Mouse (Mus musculus): ENCODE measurements around the gene Hacl1.

Gene Hacl1

GRCm38 (mm10) chr14:31572561-31573175 lies 68.4 kb downstream of the Hacl1 start:
- no peak for DNase-seq

GRCm38 (mm10) chr14:31571419-31571818 lies 69.7 kb downstream of the Hacl1 start:
- DNase-seq = no peak

- no peak for DNase-seq
Measured at GRCm38 (mm10) chr14:31570131-31570951, 70.7 kb downstream of the Hacl1 start.

GRCm38 (mm10) chr14:31569151-31569631 lies 71.9 kb downstream of the Hacl1 start:
- peak; percentile 49 for DNase-seq

GRCm38 (mm10) chr14:31565478-31566212 lies 75.4 kb downstream of the Hacl1 start:
- DNase-seq = no peak

- peak; percentile 64 for DNase-seq
Measured at GRCm38 (mm10) chr14:31564452-31565179, 76.5 kb downstream of the Hacl1 start.

GRCm38 (mm10) chr14:31560886-31561285 lies 80.2 kb downstream of the Hacl1 start:
- DNase-seq = no peak

- DNase-seq = no peak
Measured at GRCm38 (mm10) chr14:31559216-31559615, 81.9 kb downstream of the Hacl1 start.

GRCm38 (mm10) chr14:31557784-31558183 lies 83.3 kb downstream of the Hacl1 start:
- no peak for DNase-seq

GRCm38 (mm10) chr14:31557273-31557672 lies 83.8 kb downstream of the Hacl1 start:
- no peak for DNase-seq

GRCm38 (mm10) chr14:31556526-31557260 lies 84.4 kb downstream of the Hacl1 start:
- DNase-seq = no peak

GRCm38 (mm10) chr14:31555963-31556434 lies 85.1 kb downstream of the Hacl1 start:
- DNase-seq = no peak

GRCm38 (mm10) chr14:31555021-31555420 lies 86.1 kb downstream of the Hacl1 start:
- no peak for DNase-seq
